Mouse (Mus musculus) liver, adult 2 months (tissue): Measurements from ENCODE around the gene Ankrd52.

Experiments
- CTCF ChIP-seq: fragments of 200-500 bp; IDR thresholded peaks from 2 replicates; pipeline ENCODE4 v1.5.1; 2011; ENCODE audit warnings: low read depth, low read length, control low read depth
- POLR2A ChIP-seq: fragments of 200-500 bp; IDR thresholded peaks from 2 replicates; pipeline ENCODE4 v1.6.1; 2011; ENCODE audit warnings: low read length, control low read depth; ENCODE audit not compliant: insufficient read depth; ENCODE audit errors: extremely low read depth

GRCm38 (mm10) chr10:128389570-128389969 lies 12.7 kb downstream of the Ankrd52 start:
- TF ChIP-seq CTCF: no peak
- no peak for TF ChIP-seq POLR2A
